Mouse (Mus musculus): ENCODE measurements around the gene Smbd1.

Gene Smbd1

DNA sequence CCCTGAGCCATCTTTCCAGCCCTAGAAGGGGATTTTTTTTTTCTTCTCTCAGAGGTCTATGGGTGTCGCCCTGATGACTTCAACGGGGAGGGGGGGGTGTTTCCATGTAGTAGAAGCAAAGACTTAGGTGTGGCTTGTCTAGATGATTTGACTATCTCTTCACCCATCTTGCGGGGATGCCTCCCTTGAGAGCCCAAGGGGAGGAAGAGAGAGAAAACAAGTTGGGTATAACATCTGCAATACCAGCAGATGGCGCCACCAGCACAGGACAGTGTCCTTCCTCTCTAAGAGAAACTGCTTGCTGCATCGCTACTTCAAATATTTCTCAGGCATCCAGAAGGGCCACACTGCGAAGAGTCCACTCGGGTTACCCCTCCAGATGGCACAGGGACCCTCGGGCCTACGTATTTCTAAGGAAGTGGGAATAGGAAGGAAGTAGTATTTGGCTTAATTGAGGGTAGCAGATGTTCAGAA lies 2.6 kb upstream of the Smbd1 start:
- DNase-seq = peak; percentile 96

DNA sequence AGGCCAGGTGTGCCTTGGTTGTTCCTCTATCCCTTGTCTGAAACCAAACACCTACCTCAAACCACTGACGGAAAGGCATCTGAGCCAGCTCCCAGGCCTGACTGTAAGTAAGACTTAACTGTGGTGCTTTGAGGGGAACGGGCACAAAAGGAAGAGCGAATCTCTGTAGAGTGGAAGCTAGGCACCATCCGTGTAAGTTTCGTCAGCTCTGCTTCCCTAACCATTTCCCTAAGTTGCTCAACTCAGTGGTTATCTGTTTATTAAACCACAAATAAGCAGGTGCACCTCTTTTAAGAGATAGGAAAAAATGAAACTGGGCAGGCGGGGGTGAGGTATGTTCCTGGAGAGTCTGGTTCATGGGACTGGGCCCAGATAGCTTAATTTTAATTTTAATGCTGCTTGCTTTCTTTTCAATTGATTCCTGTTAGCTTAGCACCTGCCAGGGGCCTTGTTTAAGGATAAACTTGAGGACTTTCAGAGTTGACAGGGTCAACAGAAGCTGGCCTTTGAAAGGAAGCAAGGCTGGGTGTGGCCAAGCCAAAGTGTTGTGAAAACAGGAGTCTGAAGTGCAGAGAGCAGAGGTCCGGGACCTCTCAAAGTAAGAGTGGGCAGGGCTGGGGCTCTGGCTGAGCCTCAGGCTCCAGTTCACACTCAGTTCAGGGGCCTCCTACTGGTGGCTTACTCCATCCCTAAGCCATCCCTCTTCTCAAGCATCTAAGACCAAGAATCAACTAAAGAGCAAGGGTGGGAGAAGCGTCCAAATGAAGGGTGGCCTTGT lies 2.7 kb downstream of the Smbd1 start:
- no peak for DNase-seq

DNA sequence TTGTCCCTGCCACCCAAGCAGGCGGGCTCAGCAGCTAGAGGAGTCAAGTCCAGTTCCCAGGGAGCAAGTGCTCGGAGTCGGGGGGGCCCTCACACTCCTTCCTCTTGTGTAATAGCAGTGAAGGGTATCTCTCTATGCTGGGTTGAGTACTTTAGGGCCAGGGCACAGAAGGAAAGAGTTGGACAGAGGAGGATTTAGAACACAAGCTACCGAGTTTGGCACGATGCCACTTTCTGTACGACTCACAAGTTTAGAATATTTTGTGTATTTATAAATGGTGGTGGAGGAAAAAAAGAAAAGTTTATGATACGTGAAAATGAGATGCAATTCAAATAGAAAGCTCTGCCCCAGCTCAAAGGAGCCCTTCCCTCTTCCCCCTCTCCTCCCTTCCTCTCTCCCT lies 5.1 kb downstream of the Smbd1 start:
- DNase-seq = no peak

DNA sequence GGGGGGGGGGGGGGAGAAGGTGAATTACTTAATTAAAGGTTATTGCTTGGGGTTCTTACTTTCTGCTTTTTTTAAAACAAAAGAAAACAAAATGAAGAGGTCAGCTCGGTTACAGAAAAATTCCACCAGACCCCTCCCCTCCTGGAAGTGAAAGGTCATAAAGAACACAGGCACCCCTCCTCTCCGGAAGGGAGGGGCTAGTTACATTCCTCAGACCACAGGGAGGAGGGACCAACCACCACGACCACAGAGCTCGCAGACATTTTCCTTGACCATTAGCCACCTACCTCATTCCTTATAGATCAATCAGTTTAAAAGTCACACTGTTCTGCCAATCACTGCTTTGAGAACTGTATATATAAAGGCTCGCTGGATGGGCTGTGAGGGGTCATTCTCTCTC lies 6.4 kb downstream of the Smbd1 start:
- no peak for DNase-seq

DNA sequence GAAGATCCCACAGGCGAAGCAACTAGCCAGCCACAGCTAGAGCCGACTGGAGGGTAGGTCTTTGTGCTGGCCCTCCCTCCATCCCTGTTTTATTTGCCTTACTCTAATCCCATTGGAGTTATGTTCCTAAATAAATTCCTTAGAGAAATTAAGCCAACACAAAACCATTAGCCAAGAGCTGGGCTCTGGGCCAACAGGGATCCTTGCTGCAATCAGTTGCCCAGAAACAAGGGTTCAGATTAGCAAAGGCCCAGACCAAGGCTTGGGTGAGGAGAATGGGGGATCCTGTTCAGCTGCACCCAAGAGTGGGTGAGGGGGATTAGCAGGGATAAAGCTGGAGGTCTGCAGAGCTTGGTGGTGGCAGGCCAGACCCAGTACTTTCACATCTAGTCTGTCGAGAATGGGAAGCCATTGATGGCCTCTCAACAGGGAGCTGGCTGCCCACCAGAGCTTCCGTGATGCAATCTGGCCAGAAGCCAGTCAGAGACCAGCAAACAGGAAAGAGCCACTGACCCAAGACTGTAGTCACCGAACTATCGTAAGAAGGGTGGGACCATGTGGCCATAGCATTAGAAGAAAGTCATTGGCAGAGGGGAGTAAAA lies 6.9 kb downstream of the Smbd1 start:
- peak; percentile 66 for DNase-seq

DNA sequence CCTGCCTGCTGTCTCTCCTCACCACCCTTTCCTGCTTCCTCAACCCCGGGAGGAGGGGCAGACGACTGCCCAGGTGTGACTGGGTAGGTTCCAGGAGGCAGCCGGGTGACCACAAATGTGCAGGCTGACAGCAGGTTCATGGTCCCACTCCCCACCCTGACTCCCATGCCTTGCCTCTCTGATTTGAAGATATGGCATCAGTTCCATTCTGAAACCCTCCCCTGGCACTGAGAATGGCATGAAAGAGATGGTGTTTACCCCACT lies 12.9 kb downstream of the Smbd1 start, which contains the start of gene Muc20:
Muc20 (minus strand) TSS at position 10 of the 264 bp plus-strand sequence.
- no peak for DNase-seq

DNA sequence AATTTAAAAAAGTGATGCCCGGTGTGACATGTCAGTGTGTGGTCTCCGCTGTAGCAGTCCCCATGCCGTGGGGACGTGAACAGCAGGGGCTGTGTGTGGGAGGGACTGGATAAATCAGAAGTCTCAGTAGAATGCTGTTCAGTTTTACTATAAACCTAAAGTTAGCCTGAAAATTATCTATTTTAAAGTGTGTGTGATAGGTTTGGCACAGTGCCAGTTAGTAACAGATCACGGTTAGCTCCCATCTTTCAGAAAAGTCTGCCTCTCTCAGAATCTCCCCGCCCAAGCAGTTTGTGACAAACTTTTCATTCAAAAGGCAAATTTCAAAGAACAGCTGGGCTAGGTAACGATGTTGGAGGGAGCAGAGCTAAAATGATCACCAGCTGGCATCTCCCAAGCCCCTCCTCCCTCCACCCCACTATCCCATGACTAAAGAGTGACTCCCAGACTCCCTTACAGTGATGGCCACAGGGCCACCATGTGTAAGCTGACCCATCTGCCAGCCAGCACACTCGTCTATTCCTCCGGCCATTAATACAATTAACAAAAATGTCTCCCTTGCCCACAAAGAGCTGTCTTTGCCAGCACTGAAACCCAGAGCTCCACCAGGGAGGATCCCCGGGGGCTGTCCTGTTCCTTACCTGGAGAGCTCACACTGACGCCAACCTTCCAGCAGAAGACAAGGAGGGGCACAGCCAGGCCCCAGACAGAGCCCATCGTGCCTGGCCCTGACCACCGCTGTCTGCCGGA lies 13.4 kb downstream of the Smbd1 start:
- DNase-seq = no peak

DNA sequence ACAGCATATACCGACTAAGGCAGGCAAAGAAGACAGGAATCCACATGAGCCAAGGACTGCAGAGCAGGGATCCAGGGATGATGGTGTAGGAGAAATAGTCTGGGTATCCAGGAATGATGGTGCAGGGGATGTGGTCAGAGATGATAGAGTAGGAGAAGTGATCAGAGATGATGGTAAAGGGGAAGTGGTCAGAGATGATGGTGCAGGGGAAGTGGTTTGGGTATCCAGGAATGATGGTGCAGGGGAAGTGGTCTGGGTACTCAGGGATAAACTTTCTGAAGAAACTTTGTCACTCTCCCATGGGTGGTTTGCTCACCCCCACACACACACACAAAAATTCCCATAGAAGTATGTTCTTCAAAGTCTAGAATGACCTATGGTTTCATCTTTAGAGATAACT lies 15.1 kb downstream of the Smbd1 start:
- DNase-seq = no peak

DNA sequence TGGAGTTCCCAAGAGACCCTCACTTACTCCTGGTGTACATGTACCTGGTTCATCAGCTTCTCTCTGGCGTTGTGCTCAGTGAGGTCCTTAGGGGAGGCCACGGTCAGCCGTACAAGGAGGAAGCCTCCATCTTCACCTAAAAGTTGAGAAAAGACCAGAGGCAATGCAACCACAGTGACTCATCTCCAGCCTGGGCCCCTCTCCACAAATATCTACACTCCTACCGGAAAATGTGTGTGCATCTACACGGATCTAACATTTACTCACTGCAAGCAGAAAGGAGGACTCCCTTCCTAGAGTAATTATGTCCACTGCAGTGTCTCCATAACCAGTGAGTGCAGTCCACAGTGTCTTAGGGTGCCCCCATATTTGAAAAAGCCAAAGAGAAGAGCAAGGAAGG lies 20.2 kb downstream of the Smbd1 start:
- no peak for DNase-seq

DNA sequence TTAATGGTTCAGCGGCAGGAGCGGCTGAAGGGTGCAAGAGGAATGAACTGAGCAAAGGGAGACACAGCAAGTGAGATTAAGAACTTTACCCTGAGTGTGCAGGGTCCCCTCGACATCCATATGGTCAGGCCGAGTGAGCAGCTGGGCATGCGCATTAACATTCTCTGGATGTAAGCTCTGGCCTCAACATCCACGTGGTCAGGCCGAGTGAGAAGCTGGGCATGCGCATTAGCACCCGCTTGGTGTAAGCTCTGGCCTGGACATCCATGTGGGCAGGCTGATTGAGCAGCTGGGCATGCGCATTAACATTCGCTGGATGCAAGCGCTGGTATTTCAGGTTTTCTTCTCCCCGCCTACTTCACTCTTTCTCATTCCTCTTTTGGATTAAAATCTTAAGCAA lies 25.4 kb downstream of the Smbd1 start:
- peak; percentile 46 for DNase-seq

DNA sequence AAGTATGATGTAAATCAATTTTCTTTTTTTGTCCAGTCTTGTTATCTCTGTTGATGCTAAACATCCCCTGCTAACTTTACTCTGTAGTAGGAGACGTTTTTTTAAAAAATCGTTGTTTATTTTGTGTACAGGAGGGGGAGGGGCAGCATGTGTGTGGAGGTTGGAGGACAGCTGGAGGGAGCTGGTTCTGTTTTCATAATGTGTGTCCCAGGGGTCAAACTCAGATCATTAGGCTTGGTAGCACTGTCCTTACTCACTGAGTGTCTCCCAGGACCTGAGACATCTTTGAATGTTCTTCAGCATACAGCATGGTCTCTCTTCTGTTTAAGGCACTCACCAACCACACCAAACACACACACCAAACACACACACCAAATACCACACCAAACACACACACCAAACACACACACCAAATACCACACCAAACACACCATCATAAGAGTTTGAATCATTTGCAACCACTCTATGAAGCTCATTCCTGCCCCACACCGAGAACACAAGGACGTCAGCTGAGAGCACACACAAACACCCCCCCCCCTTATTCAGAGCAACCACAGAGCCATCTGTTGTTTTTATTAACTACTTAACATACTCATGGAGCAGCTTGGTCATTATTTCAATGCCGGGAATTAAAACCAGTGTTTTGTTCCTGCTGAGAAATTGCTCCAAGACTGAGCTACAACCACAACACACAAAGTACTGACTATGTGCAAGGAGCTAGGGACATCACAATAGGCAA lies 26.8 kb downstream of the Smbd1 start:
- no peak for DNase-seq

DNA sequence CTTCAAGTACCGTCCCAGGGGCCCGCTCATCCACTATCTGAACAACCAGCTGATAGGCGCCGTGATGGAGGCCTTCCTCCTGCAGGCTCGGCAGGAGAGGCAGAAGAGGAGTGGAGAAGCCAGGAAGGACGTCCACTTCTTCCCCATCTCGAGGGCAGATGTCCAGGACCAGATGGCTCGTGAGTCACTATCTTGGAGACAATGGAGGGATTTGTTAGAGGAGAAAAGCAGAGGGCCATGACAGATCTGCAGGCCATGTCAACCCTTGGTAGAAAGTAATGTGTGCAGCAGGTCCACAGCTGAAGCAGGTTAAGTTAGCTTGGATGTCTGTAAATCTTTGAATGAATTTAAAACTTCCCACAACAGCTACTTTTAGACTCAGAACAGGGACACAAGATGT lies 31.3 kb downstream of the Smbd1 start:
- DNase-seq = no peak

DNA sequence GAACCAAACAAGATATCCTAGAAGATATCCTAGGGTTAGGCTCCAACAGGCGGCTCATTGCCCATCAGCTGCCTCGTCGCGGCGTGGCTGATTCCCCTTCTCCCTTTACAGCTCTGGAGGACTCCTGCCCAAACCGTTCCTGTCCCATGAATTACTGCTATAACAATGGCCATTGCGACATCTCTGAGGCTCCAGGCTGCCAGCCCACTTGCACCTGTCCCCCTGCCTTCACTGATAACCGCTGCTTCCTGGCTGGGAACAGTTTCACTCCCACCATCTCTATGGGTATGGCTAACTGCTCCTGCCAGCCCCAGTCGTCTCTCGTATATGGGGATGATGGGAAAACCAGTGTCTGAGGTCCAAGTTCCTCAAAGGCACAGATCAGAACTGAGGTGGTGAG lies 33.6 kb downstream of the Smbd1 start:
- DNase-seq = no peak

DNA sequence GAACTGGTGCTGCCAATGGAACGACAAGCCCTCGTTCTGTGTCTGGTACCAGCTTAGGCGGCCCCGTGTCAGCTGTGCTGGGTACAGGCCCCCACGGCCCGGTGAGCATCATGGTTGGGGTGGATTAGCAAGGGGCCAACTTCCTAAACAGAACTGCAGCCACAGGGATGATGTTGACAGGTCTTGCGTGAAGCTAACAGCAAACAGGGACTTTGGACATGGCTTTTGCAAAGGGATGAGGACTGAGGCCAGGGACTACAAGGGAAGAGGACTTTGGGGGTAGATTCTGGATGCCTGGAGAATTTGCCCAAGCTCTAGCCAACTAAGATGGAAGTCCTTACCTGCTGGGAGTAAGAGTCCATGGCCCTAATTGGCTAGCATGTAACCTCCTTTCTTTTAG lies 43.4 kb downstream of the Smbd1 start:
- DNase-seq = no peak

DNA sequence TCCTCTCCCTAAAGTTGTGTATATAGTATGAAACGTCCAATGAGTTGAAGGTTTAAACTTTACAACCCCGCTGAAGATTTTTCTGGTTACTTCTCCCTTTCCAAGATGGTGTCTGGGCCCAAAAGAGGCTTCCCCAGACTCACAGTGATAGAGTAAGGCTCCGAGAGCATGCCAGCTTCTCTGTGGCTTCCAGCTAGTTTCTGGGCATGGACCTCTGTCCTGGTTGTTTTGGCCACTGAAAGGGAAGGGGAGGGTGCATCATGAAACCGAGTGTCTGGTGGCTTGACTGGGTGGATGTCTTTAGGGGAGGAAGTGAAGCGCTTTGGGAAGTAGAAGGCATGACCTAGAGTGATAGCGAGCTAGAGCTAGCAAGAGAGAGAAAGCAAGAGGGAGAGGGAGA lies 45.3 kb downstream of the Smbd1 start:
- DNase-seq = no peak

DNA sequence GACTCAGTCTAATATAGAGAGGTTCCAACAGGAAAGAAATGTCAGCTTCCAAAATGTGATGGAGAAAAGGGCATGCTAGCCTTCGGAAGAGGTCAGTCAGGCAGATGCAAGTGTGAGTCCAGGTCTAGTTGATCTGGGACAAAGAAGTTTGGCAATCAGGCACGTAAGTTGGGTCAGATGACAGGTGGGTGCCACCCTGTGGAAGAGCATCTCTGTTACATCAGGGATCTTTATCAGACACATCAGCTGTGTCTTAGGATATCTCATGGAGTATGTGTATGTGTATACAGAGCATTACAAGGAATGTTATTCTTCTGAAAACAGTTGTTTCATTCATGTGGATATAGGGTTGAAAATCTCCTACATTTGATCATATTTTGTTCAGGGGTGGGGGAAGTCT lies 45.7 kb downstream of the Smbd1 start:
- DNase-seq = no peak

Data from right cerebral cortex, postnatal 4 days (tissue).